Mouse (Mus musculus) ovary, adult 18-20 months (tissue): ENCODE measurements around the gene Srebf2.
A peak's percentile ranks its signal among the peaks of the same experiment; 100 is the strongest.
"Not testable (repeated sequence)": the region's sequence is repeated elsewhere in the genome, so short reads cannot be mapped to it uniquely, and the experiment has no call there.

Experiments
- DNase-seq: peaks from one replicate; pipeline ENCODE4 v3.0.0; 2022; ENCODE audit warnings: low spot score, mixed read lengths

The Srebf2 gene

DNA sequence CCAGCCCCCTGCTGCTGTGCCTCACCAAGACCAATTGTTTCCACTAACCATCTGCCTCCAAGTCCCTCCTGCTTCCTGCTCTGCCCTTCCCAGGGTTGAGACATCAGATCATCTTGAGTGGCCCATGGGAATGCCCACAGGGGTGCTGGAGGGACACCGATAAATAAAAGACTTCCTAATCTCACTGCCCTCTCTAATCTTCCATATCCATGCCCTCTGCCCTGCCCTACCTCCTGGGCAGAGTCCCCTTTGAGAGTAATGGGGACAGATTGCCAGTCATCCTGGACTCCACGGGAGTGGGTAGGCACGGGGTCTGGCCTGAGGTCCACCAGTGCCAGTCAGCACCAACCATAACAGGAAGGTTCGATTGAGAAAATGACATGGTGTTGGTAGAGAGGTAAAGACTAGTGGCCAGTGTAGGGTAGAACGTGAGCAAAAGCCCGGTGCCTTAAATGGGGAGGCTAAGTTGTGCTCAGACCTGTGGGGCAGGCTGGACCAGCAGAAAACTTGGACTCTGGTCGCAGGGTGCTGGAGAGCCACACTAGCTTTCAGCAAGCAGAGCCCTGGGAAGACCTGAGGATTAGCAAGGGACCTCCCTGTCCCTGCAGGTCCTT is 77.7 kb downstream of the Srebf2 start:
- DNase-seq, result no peak

DNA sequence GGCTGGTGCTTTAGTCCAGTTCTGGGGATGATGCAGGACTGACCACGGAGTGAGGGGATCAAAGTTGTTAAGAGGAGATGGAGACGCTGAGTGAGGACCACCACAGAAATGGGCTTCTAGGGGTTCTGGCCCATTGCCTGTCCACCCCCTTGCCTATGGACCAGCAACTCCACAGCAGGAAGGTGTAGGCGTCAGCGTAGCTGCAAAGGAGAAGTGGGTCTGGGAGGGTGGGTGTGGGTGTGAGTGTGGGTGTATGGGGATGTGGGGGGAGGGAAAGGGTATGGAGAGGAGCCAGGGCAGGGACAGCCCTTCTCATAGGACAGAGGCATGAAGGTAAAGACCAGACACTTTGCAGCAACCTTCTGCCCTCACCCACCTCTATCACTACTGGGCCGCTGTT is 78.8 kb downstream of the Srebf2 start:
- no peak for DNase-seq

DNA sequence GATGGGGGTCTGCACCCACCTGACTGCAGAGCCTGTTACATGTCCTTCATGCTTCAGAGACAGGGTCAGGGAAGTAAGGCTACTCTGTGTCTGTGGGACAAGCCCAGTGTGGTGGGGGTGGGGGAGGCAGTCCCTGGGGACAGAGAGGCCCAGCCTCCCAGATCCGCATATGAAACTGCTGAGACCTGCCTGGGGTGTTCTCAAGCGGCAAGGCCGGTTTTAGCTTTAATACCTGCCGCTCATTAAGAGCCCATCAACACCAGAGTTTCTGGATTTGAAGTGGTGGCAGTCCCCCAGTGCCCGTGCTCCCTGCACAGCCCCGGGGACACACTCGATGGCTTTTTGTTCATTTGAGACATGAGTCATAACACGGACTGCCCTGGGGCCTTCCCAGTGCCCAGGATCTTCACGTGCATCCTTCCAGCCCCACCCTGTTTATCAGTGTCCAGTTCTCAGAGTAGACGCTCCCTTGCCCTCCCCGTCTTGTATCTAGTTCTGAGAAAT is 82.6 kb downstream of the Srebf2 start:
- DNase-seq, result no peak

DNA sequence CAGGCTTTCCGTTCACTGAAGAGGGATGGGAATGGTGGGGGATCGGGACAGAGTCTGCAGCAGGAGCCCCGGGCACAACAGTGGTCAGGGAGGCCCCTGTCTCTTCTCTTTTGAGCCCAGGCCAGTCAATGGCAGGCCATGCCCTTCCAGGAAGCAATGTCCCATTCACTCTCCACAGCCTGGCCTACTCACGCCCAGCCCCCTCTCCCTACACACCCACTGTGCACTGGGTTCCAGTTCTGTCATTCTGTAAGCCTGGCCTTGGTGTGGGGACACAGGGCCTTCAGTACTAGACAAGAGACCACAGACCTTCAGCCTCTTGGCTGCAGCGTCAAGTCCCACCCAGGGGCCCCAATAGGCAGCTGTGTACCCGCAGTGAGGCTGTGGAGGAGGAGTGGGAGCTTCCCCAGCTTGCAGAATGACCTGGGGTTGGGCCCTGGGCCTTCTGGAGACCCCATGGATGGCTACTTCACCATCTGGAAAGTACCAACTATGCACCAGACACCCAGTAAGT is 83.2 kb downstream of the Srebf2 start:
- no peak for DNase-seq

DNA sequence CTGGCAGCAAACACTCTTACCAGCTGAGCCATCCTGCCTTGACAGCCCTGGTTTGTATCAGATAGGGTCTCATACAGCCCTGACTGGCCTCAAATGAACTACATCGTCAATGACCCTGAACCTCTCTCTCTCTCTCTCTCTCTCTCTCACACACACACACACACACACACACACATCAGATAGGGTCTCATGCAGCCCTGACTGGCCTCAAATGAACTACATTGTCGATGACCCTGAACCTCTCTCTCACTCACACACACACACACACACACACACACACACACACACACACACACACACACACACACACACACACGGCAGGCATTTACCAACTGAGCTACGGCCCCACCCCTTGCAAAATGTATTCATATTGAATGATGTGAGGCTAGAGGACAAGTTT is 84.1 kb downstream of the Srebf2 start:
- DNase-seq, result no peak

DNA sequence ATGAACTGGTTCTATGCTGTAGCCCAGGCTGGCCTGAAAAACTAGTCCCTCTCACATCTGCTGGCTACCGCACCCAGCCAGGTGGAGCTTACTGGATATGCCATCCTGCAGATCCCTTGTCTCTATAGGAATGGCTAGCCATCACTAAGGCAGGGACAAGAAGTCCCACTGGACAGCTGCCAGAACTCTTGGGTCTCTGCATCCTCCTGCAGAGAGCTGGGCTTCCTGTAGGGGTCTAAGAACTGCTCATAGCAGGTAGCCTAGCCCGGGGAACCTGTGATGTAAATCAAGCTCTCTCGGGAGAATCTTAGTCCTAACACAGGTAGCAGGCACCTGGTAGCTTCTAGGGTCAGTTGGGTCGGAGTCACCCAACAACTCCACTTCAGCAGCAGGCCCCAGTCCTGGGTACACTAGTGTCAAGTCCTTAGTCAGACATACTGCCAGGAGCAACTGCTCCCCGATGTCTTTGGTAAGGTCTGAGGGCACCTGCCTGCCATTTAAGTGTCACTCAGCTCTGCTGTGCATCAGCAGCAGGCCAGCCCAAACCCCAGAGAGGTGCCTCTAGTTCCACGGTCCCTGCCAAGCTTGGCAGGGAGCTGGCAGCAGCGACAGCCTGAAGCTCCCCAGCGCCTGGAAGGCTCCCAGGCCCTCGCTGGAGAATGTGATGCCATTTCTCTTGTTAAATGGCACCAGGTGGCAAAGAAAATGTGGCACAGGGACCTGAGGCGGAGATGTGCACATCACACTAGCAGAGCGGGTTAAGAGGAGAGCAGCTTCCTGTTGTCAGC is 84.8 kb downstream of the Srebf2 start:
- DNase-seq, result no peak

DNA sequence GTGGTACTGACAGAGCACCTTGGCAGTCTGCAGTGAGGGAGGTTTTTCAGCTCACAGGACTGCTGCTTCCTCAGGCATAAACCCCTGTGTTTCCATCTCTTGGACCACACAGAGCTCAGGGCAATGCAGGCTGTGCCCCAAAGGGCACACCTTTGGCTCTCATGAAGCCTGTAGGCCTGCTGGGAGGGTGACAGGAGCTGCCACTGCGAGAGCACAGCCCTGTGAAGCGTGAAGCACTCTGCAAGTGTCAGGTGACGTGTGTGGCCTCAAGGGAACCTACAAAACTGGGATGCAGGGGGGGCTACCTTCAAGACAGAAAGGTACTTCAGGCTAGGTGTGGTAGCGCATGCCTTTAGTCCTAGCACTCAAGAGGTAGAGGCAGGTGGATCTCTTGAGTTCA is 85.7 kb downstream of the Srebf2 start:
- no peak for DNase-seq

DNA sequence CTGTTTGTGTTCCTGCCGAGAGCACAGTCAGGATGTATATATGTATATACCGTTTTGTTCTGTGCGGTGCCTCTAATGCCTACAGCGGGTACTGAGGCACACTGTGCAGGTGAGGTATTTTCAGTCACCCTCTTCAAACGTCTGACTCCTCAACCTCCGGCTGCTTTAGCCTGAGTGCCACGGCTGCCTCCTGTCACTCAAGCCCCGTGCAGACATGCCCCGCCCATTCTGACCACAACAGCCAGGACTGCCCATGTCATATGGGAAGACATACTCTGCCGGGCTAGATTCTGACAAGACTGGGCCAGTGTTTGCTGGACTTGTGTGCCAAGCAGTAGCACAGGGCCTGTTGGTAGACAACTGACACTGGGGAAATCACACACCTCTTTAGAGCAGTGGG is 88.7 kb downstream of the Srebf2 start:
- no peak for DNase-seq

DNA sequence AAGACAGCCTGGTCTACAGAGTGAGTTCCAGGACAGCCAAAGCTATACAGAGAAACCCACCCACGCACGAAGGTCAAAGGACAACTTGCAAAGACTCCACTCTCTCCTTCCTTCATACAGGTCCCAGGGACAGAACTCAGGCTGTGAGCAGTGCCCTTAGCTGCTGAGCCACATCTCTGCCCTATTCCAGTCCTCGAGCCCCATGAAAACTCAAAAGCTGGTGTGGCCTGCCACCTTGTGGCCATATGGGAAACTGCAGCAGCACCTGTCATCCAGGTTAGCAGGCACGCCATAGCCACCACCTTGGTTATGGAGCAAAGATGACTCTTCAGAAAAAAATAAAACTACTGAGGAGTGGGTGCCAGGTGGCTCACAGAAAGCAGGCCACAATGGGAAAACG is 89.6 kb downstream of the Srebf2 start:
- DNase-seq, result peak; percentile 29

DNA sequence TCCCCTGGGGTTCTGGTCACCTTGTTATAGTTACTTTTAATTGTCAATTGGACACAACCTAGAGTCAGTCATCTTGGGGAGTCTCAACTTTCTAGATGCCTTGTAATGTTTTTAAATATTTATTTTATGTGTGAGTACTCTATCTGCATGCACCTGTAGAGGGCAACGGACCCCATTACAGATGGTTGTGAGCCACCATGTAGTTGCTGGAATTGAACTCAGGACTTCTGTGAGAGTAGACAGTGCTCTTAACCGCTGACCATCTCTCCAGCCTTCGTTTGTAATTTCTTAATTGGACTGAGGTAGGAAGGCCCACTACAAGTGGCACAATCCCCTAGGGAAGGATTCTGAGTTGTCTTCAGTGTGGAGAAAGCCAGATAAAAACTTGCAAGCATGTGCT is 96.3 kb downstream of the Srebf2 start:
- DNase-seq, result no peak

DNA sequence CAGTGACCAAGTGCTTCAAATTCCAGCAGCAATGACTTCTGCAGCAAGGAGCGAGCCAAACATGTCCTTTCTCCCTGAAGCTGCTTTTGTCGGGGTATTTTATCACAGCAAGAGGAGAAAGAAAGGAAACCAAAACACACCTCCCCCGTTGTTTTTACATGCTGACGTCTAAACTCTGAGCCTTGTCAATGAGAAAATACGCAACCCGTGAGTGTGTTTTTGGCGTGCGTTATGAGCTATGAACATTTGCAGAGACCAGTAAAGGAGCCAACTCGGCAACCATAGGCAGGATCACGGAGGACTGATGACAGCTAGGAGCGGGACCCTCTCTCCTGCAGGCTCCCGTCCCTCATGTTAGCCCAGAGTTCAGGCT is 96.7 kb downstream of the Srebf2 start:
- no peak for DNase-seq

DNA sequence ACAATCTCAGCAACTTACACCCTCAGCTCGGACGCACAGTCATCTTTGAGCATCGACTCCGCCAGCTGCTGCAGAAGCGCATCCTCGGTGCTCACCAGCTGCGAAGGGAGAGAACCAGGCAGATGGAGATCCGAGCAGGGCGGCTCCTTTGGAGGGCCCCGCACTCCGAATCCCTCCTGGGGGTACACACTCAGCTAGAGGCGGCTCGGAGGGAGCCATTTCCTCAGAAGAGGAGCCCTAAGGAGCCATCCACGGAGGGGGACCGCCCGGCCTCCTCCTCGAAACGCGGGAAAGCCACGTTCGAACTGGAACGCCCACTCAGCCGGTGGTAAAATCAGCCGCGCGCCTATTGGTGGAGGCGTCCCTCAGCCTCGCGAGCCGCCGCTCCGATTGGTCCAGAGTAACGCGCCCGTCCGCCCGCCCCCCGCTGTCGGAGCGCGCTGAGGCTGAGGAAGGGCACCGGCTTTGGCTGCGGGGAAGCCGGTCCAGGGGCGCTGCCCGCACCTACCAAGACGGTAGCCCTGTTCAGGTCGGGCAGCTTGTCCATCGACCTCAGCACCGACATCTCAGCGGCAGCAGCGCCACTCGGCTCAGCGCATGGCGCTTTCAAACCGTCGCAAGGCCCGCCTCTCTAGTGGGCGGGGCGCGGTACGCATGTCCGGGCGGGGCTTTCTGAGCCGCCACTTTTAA is 97.3 kb downstream of the Srebf2 start, which contains the start of gene Cenpm:
Gene Cenpm (minus strand): TSS at position 634 of the 690 bp plus-strand sequence.
- peak; percentile 75 for DNase-seq

DNA sequence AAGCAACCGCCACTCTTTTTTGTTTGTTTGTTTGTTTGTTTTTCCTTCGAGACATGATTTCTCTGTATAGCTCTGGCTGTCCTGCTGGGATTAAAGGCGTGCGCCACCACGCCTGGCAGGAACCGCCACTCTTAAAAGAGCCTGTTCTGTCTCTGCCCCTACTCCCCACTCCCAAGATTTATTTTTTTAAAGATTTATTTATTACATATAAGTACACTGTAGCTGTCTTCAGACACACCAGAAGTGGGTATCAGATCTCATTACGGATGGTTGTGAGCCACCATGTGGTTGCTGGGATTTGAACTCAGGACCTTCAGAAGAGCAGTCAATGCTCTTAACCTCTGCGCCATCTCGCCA is 97.8 kb downstream of the Srebf2 start:
- DNase-seq, result not testable (repeated sequence)

DNA sequence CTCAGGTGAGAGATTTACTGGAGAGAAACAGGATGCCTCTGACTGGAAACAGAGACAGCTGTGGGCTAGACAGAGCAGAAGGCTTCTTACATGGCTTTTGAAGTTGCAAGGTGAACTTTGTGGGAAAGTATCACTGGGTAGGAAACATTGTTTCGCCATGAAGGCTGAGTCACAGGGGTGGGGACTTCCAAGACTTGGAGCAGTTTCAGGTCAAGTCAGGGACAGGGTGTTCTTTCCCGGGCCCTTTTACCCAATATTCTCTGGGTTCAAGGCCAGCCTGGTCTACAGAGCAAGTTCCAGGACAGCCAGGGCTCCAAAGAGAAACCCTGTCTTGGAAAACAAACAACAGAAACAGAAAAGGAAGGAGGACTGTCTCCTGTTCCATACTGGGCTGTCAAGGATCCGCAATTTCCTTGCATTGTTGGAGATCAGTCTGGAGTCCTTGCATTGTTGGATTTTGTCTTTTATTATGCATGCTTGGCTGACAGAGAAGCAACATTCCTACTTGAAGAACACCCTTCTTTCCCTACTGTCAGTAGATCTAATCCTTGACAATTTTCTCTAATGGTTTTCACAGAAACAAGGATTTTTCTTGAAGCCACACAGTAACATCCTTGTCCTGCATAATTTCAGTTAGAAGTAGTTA is 100.3 kb downstream of the Srebf2 start:
- DNase-seq, result peak; percentile 13

DNA sequence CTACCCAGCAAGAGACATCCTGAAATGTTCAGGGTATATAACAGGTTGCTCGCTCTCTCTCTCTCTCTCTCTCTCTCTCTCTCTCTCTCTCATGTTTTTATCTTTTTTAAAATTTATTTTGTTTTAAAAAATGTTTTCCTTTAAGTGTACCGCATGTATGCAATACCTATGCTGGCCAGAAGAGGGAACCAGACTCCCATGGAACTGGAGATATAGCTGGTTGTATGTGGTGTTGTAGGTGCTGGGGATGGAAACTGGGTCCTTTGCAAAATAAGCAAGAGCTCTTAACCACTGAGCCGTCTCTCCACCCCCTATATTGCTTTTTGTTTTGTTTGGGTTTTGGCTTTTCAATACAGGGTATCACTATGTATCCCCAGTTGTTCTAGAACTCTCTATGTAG is 104.6 kb downstream of the Srebf2 start:
- no peak for DNase-seq

DNA sequence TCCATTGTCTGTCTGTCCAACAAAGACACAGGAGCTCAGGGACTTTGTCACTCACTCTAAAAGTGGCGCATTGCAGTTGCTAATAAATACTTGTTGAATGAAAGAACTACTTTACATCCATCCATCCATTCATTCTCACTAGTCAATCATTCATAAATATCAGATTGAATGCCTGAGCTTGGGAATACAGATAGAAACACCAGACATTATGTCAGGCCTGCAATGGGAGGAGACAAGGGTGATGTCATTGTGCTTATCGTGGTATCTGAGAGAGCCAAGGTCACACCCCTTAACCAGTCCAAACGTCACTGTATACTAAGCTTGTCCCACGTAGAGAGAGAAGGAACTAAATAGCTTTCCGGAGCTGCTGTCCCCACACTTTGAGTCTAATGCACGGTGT is 105.1 kb downstream of the Srebf2 start, which contains the start of gene 1500009C09Rik:
Gene 1500009C09Rik (plus strand): TSS at position 301 of the 400 bp plus-strand sequence.
- no peak for DNase-seq
